Mouse (Mus musculus): ENCODE data around the gene Plcb4.

Plcb4 gene

GRCm38 (mm10) chr2:135843721-135844120 is 184.9 kb downstream of the Plcb4 start:
- peak; percentile 51; the same call in 1 of the 2 replicates for ATAC-seq (ENCODE audit: insufficient number of reproducible peaks, low FRiP score, low TSS enrichment)

- no peak for ATAC-seq (ENCODE audit: insufficient number of reproducible peaks, low FRiP score, low TSS enrichment)
Observed at GRCm38 (mm10) chr2:135846903-135847302, 188.1 kb downstream of the Plcb4 start.

- ATAC-seq (ENCODE audit: insufficient number of reproducible peaks, low FRiP score, low TSS enrichment): no peak
Observed at GRCm38 (mm10) chr2:135847738-135848137, 188.9 kb downstream of the Plcb4 start.

GRCm38 (mm10) chr2:135848169-135848568 is 189.4 kb downstream of the Plcb4 start:
- ATAC-seq (ENCODE audit: insufficient number of reproducible peaks, low FRiP score, low TSS enrichment): no peak

- ATAC-seq (ENCODE audit: insufficient number of reproducible peaks, low FRiP score, low TSS enrichment): no peak
Observed at GRCm38 (mm10) chr2:135851964-135852363, 193.2 kb downstream of the Plcb4 start.

GRCm38 (mm10) chr2:135853085-135853484 is 194.3 kb downstream of the Plcb4 start:
- no peak for ATAC-seq (ENCODE audit: insufficient number of reproducible peaks, low FRiP score, low TSS enrichment)

- ATAC-seq (ENCODE audit: insufficient number of reproducible peaks, low FRiP score, low TSS enrichment): no peak
Observed at GRCm38 (mm10) chr2:135854059-135854458, 195.2 kb downstream of the Plcb4 start.

GRCm38 (mm10) chr2:135855890-135856490 is 197.2 kb downstream of the Plcb4 start:
- ATAC-seq (ENCODE audit: insufficient number of reproducible peaks, low FRiP score, low TSS enrichment): no peak

GRCm38 (mm10) chr2:135856826-135857225 is 198.0 kb downstream of the Plcb4 start:
- no peak for ATAC-seq (ENCODE audit: insufficient number of reproducible peaks, low FRiP score, low TSS enrichment)

- no peak for ATAC-seq (ENCODE audit: insufficient number of reproducible peaks, low FRiP score, low TSS enrichment)
Observed at GRCm38 (mm10) chr2:135861531-135862488, 203.0 kb downstream of the Plcb4 start.

GRCm38 (mm10) chr2:135862489-135863390 is 203.9 kb downstream of the Plcb4 start:
- ATAC-seq (ENCODE audit: insufficient number of reproducible peaks, low FRiP score, low TSS enrichment): no peak

GRCm38 (mm10) chr2:135863391-135864076 is 204.7 kb downstream of the Plcb4 start:
- no peak for ATAC-seq (ENCODE audit: insufficient number of reproducible peaks, low FRiP score, low TSS enrichment)

- no peak for ATAC-seq (ENCODE audit: insufficient number of reproducible peaks, low FRiP score, low TSS enrichment)
Observed at GRCm38 (mm10) chr2:135866421-135866820, 207.6 kb downstream of the Plcb4 start.

GRCm38 (mm10) chr2:135866838-135867237 is 208.0 kb downstream of the Plcb4 start:
- ATAC-seq (ENCODE audit: insufficient number of reproducible peaks, low FRiP score, low TSS enrichment): no peak

GRCm38 (mm10) chr2:135869637-135870036 is 210.8 kb downstream of the Plcb4 start:
- no peak for ATAC-seq (ENCODE audit: insufficient number of reproducible peaks, low FRiP score, low TSS enrichment)

GRCm38 (mm10) chr2:135873146-135873545 is 214.3 kb downstream of the Plcb4 start:
- ATAC-seq (ENCODE audit: insufficient number of reproducible peaks, low FRiP score, low TSS enrichment): no peak

- ATAC-seq (ENCODE audit: insufficient number of reproducible peaks, low FRiP score, low TSS enrichment): no peak
Observed at GRCm38 (mm10) chr2:135873761-135874160, 214.9 kb downstream of the Plcb4 start.

- ATAC-seq (ENCODE audit: insufficient number of reproducible peaks, low FRiP score, low TSS enrichment): no peak; the same call in 1 of the 2 replicates
Observed at GRCm38 (mm10) chr2:135875549-135875948, 216.7 kb downstream of the Plcb4 start.

- no peak for ATAC-seq (ENCODE audit: insufficient number of reproducible peaks, low FRiP score, low TSS enrichment)
Observed at GRCm38 (mm10) chr2:135879356-135879755, 220.5 kb downstream of the Plcb4 start.

- ATAC-seq (ENCODE audit: insufficient number of reproducible peaks, low FRiP score, low TSS enrichment): no peak
Observed at GRCm38 (mm10) chr2:135880269-135880760, 221.5 kb downstream of the Plcb4 start.
